Mouse (Mus musculus) liver, embryonic 14.5 days (tissue): ENCODE measurements at regions not wholly inside any gene's neighbourhood (a gene's known extent, or its start where the extent isn't known, plus 50 kb on each side); places are given as distances from the start of the nearest gene placed in this dataset.

Experiments used
- ATAC-seq: fragments of 200-750 bp; cut with Nextera tagmentation; 2 replicates; pipeline ENCODE4 v1.8.0; 2017; ENCODE audit warnings: moderate number of reproducible peaks, mild to moderate bottlenecking, moderate library complexity; ENCODE audit not compliant: insufficient read depth
- DNase-seq, 3 experiments: peaks; one replicate each; pipeline ENCODE4 v3.0.0-alpha.2; 2012 to 2013; ENCODE audit warnings: low read depth in 3 of 3, low spot score in 3 of 3
- H3K27ac ChIP-seq: fragments of 300-500 bp; sonication (generic); 2 replicates; pipeline ENCODE4 v1.5.1; 2014; ENCODE audit warnings: moderate library complexity, mild to moderate bottlenecking, control low read depth, inconsistent platforms
- H3K27me3 ChIP-seq: fragments of 300-500 bp; sonication (generic); 2 replicates; pipeline ENCODE4 v1.6.1; 2014; ENCODE audit warnings: mild to moderate bottlenecking, low read length, moderate library complexity; ENCODE audit not compliant: control insufficient read depth, insufficient read depth
- H3K36me3 ChIP-seq: fragments of 300-500 bp; sonication (generic); replicated peaks from 2 replicates; pipeline ENCODE4 v1.6.1; 2014; ENCODE audit warnings: low read depth; ENCODE audit not compliant: control insufficient read depth, insufficient read depth
- H3K4me1 ChIP-seq, 2 experiments: fragments of 200-500 bp in 1 of 2; fragments of 300-500 bp in 1 of 2; sonication (generic) in 1 of 2; replicated peaks; 2 replicates each; pipeline ENCODE4 v1.6.1; 2012 to 2014; ENCODE audit warnings: antibody characterized with exemption in 1 of 2, inconsistent platforms in 1 of 2, low read length in 1 of 2; ENCODE audit not compliant: control insufficient read depth in 2 of 2, insufficient read depth in 2 of 2
- H3K4me2 ChIP-seq: fragments of 300-500 bp; sonication (generic); 2 replicates; pipeline ENCODE4 v1.6.1; 2014; ENCODE audit warnings: low read depth, mild to moderate bottlenecking, control low read depth, moderate library complexity
- H3K4me3 ChIP-seq, 2 experiments: fragments of 200-500 bp in 1 of 2; fragments of 300-500 bp in 1 of 2; sonication (generic) in 1 of 2; 2 replicates each; pipeline ENCODE4 v1.5.1; 2012 to 2014; ENCODE audit warnings: low read depth in 2 of 2, low read length in 2 of 2, mild to moderate bottlenecking in 2 of 2, control low read depth in 1 of 2, inconsistent platforms in 1 of 2, moderate library complexity in 1 of 2; ENCODE audit not compliant: insufficient read depth in 1 of 2
- H3K9ac ChIP-seq: fragments of 300-500 bp; sonication (generic); replicated peaks from 2 replicates; pipeline ENCODE4 v1.6.1; 2014; ENCODE audit warnings: mild to moderate bottlenecking, control low read depth, moderate library complexity
- H3K9me3 ChIP-seq: fragments of 300-500 bp; sonication (generic); 2 replicates; pipeline ENCODE4 v1.6.1; 2016; ENCODE audit warnings: low read length, mixed read lengths; ENCODE audit not compliant: control insufficient read depth
- CTCF ChIP-seq: IDR thresholded peaks from 2 replicates; pipeline ENCODE4 v1.5.1; 2016; ENCODE audit warnings: antibody characterized with exemption, low read depth, control low read depth
- EP300 ChIP-seq: IDR thresholded peaks from 2 replicates; pipeline ENCODE4 v1.6.1; 2016; ENCODE audit warnings: antibody characterized with exemption, low read depth
- whole genome bisulfite sequencing: fragments of 180-500 bp; shearing (Covaris S2); extraction: QIAGEN DNeasy Blood & Tissue Kit; methylation state at CpG from one replicate; pipeline ENCODE4 v1.1.7; 2014; ENCODE audit not compliant: insufficient replicate concordance; 5-methylcytosine and 5-hydroxymethylcytosine counted together

GRCm38 (mm10) chr11:31734091-31734490 is 62.4 kb upstream of the Bod1 start:
- H3K27me3 ChIP-seq: no peaks in the 10 kb centered on the region
- H3K36me3 ChIP-seq: no peaks in the 10 kb centered on the region
- TF ChIP-seq CTCF (no peak), EP300 (no peak)
- no peak overlapping the region for H3K4me3 ChIP-seq
- ATAC-seq (no peak), DNase-seq (no peak)
- H3K9ac ChIP-seq: no peak overlapping the region
- no peaks in the 10 kb centered on the region for H3K9me3 ChIP-seq
- no peak overlapping the region for H3K4me2 ChIP-seq
- H3K27ac ChIP-seq: no peak overlapping the region
- 65% methylated on average over 4 of the region's 4 CpGs for WGBS
- H3K4me1 ChIP-seq: peaks cover 0 to 11% of the 10 kb centered on the region in 2 experiments; a peak in 2 of 4 replicates

GRCm38 (mm10) chr11:31735257-31735656 is 63.6 kb upstream of the Bod1 start:
- no peak; the same call in 1 of the 2 replicates for TF ChIP-seq CTCF
- no peak for TF ChIP-seq EP300
- Histone ChIP-seq H3K4me2 (no peak overlapping the region), H3K27me3 (no peaks in the 10 kb centered on the region), H3K9ac (no peak overlapping the region), H3K36me3 (no peaks in the 10 kb centered on the region), H3K27ac (no peak overlapping the region), H3K4me3 (no peak overlapping the region), H3K4me1 (peaks cover 0 to 11% of the 10 kb centered on the region in 2 experiments; a peak in 2 of 4 replicates), H3K9me3 (no peaks in the 10 kb centered on the region)
- ATAC-seq (no peak), DNase-seq (no peak)
- WGBS: 81% methylated on average over 6 of the region's 6 CpGs

- H3K4me2 ChIP-seq: no peak overlapping the region
- H3K27ac ChIP-seq: no peak overlapping the region
- DNase-seq: no peak
- peaks cover 0 to 11% of the 10 kb centered on the region in 2 experiments; a peak in 2 of 4 replicates for H3K4me1 ChIP-seq
- H3K9ac ChIP-seq: no peak overlapping the region
- TF ChIP-seq CTCF (no peak), EP300 (no peak)
- no peak overlapping the region for H3K4me3 ChIP-seq
- ATAC-seq: no peak
- no peaks in the 10 kb centered on the region for H3K36me3 ChIP-seq
- no peaks in the 10 kb centered on the region for H3K9me3 ChIP-seq
- H3K27me3 ChIP-seq: no peaks in the 10 kb centered on the region
These were observed 64.4 kb upstream of the Bod1 start for GRCm38 (mm10) chr11:31736086-31736485.

- Histone ChIP-seq H3K9ac (no peak overlapping the region), H3K4me1 (peaks cover 0 to 11% of the 10 kb centered on the region in 2 experiments; a peak in 2 of 4 replicates), H3K9me3 (no peaks in the 10 kb centered on the region), H3K27ac (no peak overlapping the region), H3K36me3 (no peaks in the 10 kb centered on the region), H3K27me3 (no peaks in the 10 kb centered on the region), H3K4me3 (no peak overlapping the region), H3K4me2 (no peak overlapping the region)
- TF ChIP-seq CTCF (no peak), EP300 (no peak)
- no peak for ATAC-seq
- DNase-seq: no peak
- WGBS: 74% methylated on average over 4 of the region's 4 CpGs
These were observed 64.9 kb upstream of the Bod1 start for GRCm38 (mm10) chr11:31736556-31737089.

GRCm38 (mm10) chr11:31738148-31739021 is 66.7 kb upstream of the Bod1 start:
- Histone ChIP-seq H3K4me1 (peaks cover 0 to 6% of the 10 kb centered on the region in 2 experiments; a peak in 2 of 4 replicates), H3K9ac (no peak overlapping the region), H3K27me3 (no peaks in the 10 kb centered on the region), H3K36me3 (no peaks in the 10 kb centered on the region), H3K9me3 (no peaks in the 10 kb centered on the region), H3K27ac (no peak overlapping the region), H3K4me2 (no peak overlapping the region), H3K4me3 (no peak overlapping the region)
- no peak for ATAC-seq
- no peak for DNase-seq
- TF ChIP-seq EP300 (no peak), CTCF (no peak)
- 69% methylated on average over 5 of the region's 5 CpGs for WGBS
